Mouse (Mus musculus) testis, postnatal 10 days (tissue): ENCODE data around the gene Gpnmb.

Source experiments
- DNase-seq: peaks from one replicate; pipeline ENCODE4 v3.0.0; 2021; ENCODE audit warnings: low spot score

Gene Gpnmb

DNA sequence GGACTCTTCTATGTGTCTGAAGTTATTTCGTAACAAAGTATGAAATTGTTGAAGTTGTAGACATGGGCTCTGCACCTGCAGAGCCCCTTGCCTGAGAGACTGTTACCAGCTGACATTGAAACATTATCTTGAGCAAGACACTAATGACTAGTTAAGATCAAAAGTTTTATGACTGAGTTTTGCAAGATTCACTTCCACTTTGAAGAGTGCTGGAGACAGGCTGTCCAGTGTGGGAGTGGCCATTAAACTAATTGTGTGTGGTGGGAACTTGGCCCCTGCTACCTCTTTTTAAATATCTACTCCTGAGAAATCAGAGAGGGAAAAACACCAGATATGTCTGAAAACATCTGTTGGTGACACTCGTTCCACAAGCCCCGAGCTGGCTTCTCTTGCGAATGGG lies 5.1 kb upstream of the Gpnmb start:
- DNase-seq, result no peak

DNA sequence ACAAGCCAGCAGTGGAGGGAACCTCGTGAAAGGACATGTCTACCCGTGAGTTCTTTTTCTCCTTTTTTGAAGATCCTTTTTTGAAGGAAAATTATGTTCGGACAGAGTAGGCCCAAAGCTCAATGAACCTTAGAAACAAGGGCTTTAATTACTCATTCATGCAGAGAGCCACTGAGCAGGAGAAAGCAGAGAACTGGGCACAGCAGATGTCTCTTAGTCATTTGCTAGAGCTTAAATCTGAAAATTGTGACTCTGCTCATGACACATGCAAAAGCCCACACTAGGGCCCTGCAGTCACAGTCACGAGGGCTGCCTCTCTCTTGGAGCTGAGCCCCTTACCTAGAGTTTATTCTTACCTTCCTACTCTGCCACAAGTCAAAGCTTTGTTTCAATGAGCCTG lies 3.6 kb upstream of the Gpnmb start:
- DNase-seq, result no peak

DNA sequence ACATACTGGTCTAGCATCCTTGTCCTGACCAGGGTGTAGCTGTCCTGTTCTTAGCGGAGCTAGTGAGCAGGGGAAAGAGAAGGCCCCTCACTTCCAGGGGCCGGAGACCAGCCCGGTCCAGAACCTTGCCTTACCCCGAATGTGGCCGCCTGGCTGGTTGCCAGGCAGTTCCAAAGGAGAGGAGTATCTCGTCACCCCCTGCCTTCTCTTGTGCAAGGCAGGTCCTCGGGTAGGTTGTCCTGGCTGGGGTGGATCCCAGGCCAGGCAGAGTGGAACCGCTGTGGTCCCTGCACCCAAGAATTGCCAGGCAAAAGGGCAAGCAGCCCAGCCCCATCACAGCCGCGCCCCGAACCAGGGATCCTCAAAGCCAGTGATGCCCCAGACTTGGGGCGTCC lies 919 bp downstream of the Gpnmb start:
- no peak for DNase-seq

DNA sequence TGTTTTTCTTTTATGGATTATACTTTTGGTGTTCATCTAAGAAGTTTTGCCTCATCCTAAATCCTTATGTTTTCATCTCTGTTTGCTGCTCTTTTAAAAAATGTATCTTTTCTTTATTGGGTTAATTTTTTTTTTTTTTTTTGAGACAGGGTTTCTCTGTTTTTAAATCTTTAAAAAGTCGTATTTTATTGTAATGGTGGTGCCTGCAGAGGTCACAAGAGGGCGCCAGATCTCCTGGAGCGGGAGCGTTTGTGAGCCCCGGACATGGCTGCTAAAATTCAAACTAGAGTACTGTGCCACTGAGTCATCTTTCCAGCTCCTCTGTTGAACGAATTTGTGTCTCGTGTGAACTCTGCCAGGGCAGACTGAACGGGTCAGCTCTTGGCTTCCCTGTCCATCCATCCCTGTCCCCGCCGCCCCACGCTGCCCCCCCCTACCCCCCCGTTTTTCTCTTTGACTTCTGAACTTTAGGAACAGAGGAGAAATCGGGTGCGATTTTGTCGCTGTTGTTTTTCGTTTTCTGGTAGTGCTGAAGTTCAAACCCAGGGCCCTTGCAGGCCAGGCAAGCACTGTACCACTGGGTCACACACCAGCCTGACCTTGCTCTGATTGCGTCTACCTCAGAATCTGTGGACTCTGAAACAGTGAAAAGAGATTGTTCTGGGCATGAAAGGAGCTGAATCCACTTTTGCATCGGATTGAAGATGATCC lies 3.3 kb downstream of the Gpnmb start:
- peak; percentile 84 for DNase-seq

DNA sequence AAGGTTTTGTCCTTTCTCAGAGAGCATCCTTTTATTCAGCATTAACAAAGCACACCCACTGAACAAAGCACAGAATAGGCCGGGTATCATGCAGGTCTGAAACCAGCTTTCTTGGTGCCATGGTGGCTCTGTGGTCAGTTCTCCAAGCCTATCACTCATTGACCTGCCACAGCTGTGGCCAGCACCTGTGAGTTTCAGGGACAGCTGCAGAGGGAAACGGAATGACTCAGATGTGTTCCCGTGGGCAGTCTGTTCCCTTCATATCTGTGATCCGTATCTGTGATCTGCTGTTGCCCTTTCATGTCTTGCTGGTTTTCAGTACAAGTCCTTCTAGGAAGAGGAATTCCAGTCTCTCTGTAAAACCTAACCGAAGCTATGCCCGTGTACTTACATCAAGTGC lies 10.2 kb downstream of the Gpnmb start:
- no peak for DNase-seq

DNA sequence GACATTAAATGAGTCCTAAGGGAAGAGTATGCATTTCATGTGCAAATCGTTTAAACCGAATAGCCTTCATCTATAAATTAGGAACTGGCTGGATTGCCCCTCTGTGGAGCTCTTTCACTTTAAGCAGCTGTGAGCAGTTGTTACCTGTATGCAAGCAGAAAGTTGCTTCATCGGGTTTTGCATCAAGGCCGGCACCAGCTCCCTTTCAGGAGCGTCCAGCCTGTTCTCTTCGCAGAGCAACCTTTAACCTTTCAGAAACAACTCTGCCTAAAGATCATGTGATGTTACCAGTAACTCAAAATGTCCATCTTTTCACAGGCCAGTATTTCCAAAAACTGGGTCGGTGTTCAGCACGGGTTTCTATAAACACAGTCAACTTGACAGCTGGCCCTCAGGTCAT lies 10.6 kb downstream of the Gpnmb start:
- no peak for DNase-seq

DNA sequence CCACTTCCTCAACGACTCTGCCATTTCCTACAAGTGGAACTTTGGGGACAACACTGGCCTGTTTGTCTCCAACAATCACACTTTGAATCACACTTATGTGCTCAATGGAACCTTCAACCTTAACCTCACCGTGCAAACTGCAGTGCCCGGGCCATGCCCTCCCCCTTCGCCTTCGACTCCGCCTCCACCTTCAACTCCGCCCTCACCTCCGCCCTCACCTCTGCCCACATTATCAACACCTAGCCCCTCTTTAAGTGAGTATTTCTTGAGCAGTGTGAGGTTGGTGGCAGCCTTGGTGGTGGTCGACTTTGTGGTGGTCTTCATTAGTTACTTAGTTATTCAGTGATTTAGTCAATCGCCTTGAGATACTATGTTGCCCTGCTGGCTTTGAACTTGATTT lies 11.5 kb downstream of the Gpnmb start:
- DNase-seq, result no peak

DNA sequence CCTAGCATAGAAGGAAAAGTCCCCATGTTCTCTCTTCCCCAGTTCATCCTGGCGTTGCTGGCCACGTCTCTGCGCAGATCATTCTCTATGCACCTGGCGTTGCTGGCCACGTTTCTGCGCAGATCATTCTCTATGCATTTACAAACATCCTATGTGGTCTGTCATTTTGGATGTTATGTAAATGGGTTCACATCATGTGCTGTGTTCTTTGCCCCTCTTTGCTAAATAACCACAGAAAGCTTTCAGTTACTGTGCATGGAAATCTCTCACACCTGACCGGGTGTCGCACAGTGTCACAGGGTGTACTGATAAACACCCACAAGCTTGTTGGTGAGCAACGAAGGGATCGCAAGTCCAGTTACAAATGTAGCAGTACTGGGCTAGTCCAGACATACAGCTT lies 12.0 kb downstream of the Gpnmb start:
- no peak for DNase-seq

DNA sequence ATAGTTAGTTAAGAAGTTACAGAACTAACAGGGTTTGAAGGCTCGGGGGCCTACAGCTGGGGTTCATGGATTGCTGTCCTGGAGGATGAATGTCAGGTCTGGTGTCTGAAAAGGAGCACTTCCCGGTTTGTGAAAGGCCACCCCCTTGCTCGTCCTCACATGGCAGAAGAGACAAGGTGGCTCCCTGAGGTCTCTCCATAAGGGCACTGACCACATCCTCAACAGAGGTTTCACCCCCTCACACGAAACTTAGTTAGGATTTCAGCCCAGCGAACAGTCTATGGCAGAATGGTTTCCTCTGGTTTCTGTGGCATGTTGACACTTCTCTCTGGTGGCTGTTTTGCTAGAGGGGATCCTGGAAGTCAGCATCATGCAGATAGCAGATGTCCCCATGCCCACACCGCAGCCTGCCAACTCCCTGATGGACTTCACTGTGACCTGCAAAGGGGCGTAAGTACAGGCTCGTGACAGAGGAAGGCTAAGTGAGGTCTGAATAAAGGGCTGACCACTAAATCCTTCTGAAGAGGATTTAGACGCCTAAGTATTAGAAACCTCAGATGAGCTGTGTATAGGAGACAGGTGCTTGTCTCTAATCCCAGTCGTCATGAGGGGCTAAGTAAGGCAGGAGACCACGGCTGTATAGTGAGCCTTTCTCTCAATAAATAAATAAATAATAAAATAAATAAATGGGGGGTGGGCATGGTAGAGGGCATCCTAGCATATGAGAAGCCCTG lies 14.5 kb downstream of the Gpnmb start:
- DNase-seq, result no peak

DNA sequence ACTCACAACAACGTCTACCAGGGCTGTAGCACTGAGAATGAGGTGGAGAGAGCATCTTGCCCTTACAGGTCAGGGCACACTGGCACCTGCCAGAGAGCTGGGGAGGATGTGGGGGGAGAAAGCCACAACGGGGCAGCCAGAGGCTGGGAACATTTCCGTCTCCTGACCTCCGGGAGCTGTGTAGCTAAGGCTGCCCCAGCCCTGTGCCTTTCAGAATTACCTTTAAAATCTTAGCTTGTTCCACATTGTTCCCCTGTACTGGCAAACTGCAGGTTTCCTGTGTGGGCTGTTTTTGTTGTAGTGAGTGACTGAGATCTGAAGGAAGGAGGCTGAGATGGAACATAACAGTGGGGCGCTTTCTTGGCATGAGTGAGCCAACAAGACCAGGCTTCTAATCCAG lies 15.8 kb downstream of the Gpnmb start:
- no peak for DNase-seq

DNA sequence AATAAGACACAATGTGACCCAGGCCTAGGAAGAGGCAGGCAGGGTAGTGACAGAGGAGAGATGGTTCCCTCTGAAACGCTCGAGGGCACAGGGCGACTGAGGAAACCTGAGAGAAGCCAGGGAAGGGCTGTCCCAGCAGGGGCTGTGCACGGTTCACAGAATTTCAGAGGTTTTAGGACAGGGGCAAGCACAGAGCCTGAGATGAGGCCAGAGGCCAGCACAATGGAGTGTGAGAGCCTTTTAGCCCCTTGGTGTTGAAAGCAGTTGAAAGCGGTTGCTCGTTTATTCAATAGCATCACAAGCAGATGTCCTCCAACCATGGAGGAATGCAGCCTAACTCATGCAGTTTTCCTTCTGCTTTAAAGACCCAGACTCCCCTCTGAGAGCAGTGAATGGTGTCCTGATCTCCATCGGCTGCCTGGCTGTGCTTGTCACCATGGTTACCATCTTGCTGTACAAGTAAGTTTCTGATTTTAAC lies 18.9 kb downstream of the Gpnmb start:
- DNase-seq, result no peak

DNA sequence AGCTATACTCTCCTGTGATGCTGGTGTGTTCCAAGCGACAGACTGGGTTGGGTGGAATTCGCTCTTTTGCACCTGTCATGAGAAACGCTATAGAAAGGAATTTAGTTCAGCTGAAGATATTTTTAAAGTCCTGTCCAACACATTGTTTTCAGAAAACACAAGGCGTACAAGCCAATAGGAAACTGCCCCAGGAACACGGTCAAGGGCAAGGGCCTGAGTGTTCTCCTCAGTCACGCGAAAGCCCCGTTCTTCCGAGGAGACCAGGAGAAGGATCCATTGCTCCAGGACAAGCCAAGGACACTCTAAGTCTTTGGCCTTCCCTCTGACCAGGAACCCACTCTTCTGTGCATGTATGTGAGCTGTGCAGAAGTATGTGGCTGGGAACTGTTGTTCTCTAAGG lies 19.7 kb downstream of the Gpnmb start:
- DNase-seq, result no peak

DNA sequence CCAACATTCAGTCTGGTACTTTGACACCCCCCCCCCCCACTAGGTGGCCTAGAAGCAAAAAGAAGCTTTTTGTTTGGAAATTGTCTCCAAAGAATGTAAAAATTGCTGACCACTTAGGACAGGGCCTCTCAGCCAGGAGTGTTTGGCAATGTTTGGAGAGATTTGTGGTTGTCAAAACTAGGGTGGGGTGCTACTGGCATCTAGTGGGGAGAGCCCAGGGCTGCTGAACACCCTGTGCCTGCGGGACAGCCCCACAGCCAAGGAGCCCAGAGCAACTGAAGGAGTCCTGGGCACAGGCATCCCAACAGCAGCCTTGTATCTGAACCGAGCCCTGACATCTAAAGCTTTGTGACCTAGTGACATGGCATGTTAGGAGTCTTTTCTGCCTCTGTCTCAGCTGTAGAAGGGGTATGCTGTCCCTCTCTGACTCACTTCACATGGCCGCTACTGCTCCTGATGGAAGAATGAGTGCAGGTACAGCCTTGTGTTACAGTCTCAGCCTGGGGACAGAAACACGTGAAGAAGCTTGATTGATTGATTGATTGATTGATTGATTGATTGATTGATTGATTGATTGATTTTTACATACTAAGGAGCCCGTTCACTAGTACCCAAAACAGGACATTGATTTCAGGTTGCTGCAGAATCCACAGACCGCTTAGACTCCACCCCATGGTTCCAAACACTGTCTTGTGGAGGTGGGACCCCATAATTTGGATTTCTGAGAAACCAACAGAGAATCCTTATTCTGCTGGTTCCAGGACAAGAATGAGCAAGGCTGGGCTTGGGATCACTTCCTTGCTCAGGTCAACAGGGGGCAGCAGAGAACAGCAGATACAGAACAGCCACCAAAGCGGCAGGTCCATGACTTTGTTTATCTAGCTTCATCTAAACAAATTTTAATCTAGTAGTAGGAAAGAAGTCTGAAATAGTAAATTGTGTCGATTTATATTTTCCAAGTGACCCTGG lies 21.0 kb downstream of the Gpnmb start:
- DNase-seq, result peak; percentile 78

DNA sequence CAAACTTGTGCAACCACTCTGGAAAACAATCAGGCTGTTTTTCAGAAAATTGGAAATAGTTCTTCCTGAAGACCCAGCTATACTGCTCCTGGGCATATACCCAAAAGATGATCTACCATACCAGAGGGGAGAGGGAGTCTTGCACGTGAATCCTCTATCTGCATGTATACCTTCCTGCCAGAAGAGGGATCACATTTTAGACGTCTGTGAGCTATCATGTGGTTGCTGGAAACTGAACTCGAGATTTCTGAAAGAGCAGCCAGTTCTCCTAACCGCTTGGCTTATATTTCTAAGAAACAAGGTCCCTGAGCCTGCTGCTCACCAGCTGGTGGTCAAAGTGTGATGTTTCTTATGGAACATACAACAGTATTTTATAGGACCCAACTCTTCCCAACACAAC lies 32.0 kb downstream of the Gpnmb start:
- DNase-seq, result no peak

DNA sequence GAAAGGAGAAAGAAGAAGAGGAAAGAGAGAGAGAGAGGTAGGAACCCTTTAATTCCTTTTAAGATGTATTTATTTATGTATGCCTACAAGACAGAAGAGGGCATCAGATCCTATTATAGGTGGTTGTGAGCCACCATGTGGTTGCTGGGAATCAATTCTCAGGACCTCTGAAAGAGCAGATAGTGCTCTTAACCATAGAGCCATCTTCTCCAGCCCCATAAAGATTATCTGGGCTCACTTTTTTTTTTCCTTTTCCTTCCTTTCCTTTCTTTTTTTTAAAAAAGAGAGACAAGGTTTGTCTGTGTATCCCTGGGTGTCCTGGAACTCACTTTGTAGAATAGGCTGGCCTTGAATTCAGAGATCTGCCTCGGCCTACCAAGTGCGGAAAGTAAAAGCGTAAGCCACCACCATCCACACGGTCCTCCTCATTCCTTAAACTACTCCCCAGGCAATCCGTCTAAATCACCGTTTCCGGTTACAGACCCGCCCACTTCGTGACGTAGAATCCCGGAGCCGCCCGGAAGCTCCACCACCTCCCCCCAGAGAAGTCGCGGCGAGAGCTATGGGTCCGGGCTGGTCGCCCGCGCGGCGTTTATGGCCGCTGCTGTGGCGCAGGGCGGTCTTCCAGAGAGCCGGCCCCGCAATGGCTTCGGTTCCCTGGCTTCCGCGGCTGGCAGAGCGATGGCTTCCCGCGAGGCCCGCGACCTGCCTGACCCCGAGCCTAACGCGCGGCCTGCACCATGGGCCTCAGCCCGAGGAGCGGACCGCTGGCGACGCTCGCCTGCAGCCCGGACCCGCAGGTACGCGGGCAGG lies 37.2 kb downstream of the Gpnmb start, which contains the start of gene Malsu1:
TSS of gene Malsu1 (plus strand) at position 492 of the 813 bp plus-strand sequence.
- peak; percentile 96 for DNase-seq

DNA sequence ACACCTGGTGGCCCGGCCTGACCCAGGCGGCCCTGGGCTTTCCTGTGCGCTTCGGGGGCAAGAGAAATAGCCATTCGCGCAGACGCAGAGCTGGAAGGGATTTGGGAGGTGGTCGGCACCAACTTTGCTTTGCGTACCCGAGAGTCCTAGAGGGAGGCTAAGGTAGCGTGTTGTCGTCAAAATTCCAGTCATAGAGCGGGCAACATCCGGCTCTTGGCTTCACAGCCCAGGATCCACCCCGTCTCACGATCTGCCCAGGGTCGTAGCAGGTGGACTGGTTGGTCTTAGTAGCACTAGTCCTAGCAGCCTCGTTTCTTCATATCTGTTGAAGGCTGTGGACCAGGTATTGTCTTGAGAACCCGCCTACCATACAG lies 37.8 kb downstream of the Gpnmb start:
- DNase-seq, result no peak

DNA sequence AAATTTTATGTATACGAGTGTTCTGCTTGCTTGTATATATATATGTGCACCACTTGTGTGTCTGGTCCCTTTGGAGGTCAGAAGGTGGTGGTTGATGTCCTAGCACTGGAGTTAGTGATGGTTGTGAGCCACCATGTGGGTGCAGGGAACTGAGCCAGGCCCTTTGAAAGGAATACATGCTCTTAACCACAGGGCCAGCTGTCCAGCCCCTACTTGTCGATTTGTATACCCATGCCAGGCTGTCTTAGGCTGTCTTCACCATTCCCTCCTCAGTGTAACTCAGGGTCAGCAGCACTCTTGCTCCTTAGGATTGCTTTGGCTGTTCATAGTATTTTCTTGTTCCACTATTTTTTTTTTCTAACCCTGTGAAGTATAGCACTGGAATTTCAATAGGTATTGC lies 41.5 kb downstream of the Gpnmb start:
- DNase-seq, result no peak

DNA sequence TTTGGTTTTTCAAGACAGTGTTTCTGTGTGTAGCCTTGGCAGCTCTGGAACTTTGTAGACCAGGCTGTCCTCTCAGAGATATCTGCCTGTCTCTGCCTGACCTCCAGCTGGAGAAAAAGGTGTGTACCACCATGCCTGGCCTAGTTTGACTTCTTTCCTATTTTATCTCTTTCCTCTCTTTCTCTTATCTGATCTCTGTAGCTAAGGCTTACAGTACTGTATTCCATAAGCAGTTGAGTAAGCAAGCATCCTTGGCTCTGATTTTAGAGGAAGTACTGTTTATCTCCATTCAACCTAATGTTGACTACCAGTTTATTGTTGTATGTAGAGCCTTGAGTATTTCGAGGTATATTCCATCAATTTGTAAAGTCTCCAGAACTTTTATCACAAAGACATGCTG lies 43.0 kb downstream of the Gpnmb start:
- DNase-seq, result no peak

DNA sequence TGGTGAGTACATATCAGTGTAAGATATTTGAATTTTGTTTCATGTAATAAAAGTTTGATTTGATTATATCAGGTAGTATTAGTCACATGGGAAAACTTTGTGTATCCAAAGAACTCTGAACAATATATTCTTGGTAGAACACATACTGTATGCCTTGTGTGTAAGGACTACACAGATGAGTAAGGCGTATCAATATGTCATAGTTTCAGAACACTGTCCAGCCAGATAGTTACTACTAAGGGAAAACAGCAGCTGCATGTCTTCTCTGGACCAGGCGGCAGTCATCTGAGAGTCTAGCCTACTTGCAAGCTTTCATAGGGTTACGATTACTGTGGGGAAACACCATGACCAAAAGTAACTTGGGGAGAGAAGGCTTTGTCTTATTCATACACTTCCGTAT lies 46.7 kb downstream of the Gpnmb start:
- no peak for DNase-seq

DNA sequence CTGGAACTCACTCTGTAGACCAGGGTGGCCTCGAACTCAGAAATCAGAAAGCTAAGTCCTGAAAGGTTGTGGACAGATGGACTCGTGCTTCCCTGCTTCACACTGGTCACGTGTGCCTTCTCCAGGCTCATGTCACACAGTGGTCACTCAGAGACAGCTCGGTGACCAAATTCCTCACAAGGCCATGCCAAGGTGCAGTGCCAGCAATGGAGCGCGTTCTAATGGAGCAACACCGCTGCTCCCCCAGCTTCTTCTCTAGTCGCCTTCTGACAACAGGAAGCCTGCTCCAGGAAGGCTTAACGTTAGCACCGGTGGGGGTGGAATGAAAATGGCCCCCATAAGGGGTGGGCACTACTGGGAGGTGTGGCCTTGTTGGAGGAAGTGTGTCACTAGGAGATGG lies 58.6 kb downstream of the Gpnmb start:
- DNase-seq, result no peak

DNA sequence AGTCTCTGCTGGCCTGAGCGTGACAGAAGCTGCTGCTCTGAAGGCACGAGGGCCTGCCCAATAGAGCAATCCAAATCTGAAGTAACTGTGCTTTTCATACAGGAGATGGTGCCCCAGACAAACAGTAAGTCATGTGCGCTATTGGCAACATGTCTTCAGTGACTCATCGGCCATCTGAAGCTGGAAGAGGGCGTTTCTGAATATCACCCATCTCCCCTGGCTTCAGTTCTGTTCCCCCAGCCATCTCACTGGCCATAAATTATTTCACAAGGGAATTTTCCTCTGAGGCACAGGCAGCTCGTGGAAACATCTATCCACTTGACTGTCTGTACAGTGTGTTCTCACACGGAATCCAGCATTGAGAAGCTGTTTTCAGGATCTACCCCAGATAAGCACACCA lies 60.1 kb downstream of the Gpnmb start:
- DNase-seq, result no peak
